Mouse (Mus musculus): ENCODE results near the gene Sec16b.

GRCm38 (mm10) chr1:157554163-157554562 lies 47.6 kb downstream of the Sec16b start:
- TF ChIP-seq GATA1 (IDR thresholded peaks at IDR 0.05; ENCODE audit: borderline replicate concordance, low read length) (no peak), CTCF (IDR thresholded peaks at IDR 0.05; ENCODE audit: low read depth, low read length) (no peak), TAL1 (conservative IDR thresholded peaks at IDR 0.05; ENCODE audit: low read depth, low read length) (no peak)

Measured in G1E (cell line).